Mouse (Mus musculus) layer of hippocampus, postnatal 36 days (tissue): ENCODE data around the gene Cnih2. TPM values are rescaled to one million over a fixed set of nuclear protein-coding genes. Genes with fewer than 3 reads are reported as not detected.

Source experiments
- DNase-seq, 2 experiments: peaks; one replicate each; pipeline ENCODE4 v3.0.0; 2022
- total RNA-seq, 2 experiments: library from RNA; stranded (reverse); gene quantifications; 2 replicates each; pipeline ENCODE4 v1.2.3; 2021

The Cnih2 gene
- total RNA-seq, 2 experiments from 2014 or later = 673 to 729 TPM

- no peak for DNase-seq
Measured at GRCm38 (mm10) chr19:5045531-5045930, 52.8 kb downstream of the Cnih2 start.

Other genes starting within 250 kb of the Cnih2 start
- gene Ctsf, start 243.4 kb downstream of the Cnih2 start, total RNA-seq = 100 to 1,000 TPM; 102 to 112 TPM
- 1 to 10 TPM in 1 of 2 experiments, under 1 TPM in 1; 0.87 to 1.4 TPM for gene Actn3, start 220.6 kb downstream of the Cnih2 start, total RNA-seq
- 10 to 100 TPM; 26.4 to 27.1 TPM for gene Zdhhc24, start 219.9 kb downstream of the Cnih2 start, total RNA-seq
- gene Bbs1, start 191.9 kb downstream of the Cnih2 start, total RNA-seq = 10 to 100 TPM; 38.3 to 41.7 TPM
- gene Dpp3, start 170.2 kb downstream of the Cnih2 start, total RNA-seq = 10 to 100 TPM; 39.0 to 41.6 TPM
- 10 to 100 TPM; 19.5 to 24.4 TPM for gene Peli3, start 155.4 kb downstream of the Cnih2 start, total RNA-seq
- gene Mrpl11, start 136.4 kb downstream of the Cnih2 start, total RNA-seq = 10 to 100 TPM; 56.7 to 61.6 TPM
- 1 to 10 TPM; 4.8 to 6.4 TPM for gene Npas4, start 108.2 kb downstream of the Cnih2 start, total RNA-seq
- 10 to 100 TPM; 15.2 to 15.3 TPM for gene Slc29a2, start 74.7 kb downstream of the Cnih2 start, total RNA-seq
- 100 to 1,000 TPM; 110 to 126 TPM for gene B4gat1, start 59.7 kb downstream of the Cnih2 start, total RNA-seq
- 1 to 10 TPM; 4.5 to 5.0 TPM for gene AC124502.3, start 59.6 kb downstream of the Cnih2 start, total RNA-seq
- 10 to 100 TPM; 20.2 to 20.8 TPM for gene Brms1, start 57.2 kb downstream of the Cnih2 start, total RNA-seq
- gene Rin1, start 48.0 kb downstream of the Cnih2 start, total RNA-seq = 100 to 1,000 TPM; 111 to 113 TPM
- gene Cd248, start 30.4 kb downstream of the Cnih2 start, total RNA-seq = 1 to 10 TPM; 2.4 to 3.9 TPM
- gene Tmem151a, start 13.0 kb downstream of the Cnih2 start, total RNA-seq = 100 to 1,000 TPM; 116 to 117 TPM
- gene Yif1a, start 10.0 kb downstream of the Cnih2 start, total RNA-seq = 10 to 100 TPM; 21.1 to 21.5 TPM
- 100 to 1,000 TPM; 162 to 163 TPM for gene Rab1b, start 8.6 kb upstream of the Cnih2 start, total RNA-seq
- 100 to 1,000 TPM; 224 to 226 TPM for gene Klc2, start 20.0 kb upstream of the Cnih2 start, total RNA-seq
- 10 to 100 TPM; 52.5 to 55.0 TPM for gene Pacs1, start 174.6 kb upstream of the Cnih2 start, total RNA-seq
- 100 to 1,000 TPM; 204 to 205 TPM for gene Sf3b2, start 196.9 kb upstream of the Cnih2 start, total RNA-seq
- 100 to 1,000 TPM; 110 TPM for gene Gal3st3, start 199.8 kb upstream of the Cnih2 start, total RNA-seq
- not detected for gene Catsper1, start 237.2 kb upstream of the Cnih2 start, total RNA-seq